Mouse (Mus musculus): ENCODE data around the gene Trmt1. TPM values are rescaled to one million over a fixed set of nuclear protein-coding genes. Genes with fewer than 3 reads are reported as not detected.

Trmt1 gene
- polyA plus RNA-seq, 1 experiment from 2014 or later = 62.1 TPM

Other genes with a start within 250 kb of the Trmt1 start
- gene Ier2, start 23.5 kb upstream of the Trmt1 start, polyA plus RNA-seq (2014; fragmentation: Nextera tagmentation; extraction: Ambion mirVana) = 17.4 and 20.1 TPM in 2 replicates
- 17.8 and 18.1 TPM in 2 replicates for gene Nacc1, start 1.6 kb downstream of the Trmt1 start, polyA plus RNA-seq (2014; fragmentation: Nextera tagmentation; extraction: Ambion mirVana)
- gene Lyl1, start 15.2 kb downstream of the Trmt1 start, polyA plus RNA-seq (2014; fragmentation: Nextera tagmentation; extraction: Ambion mirVana) = 3.8 and 5.1 TPM in 2 replicates
- gene G430095P16Rik, start 36.7 kb downstream of the Trmt1 start, polyA plus RNA-seq (2014; fragmentation: Nextera tagmentation; extraction: Ambion mirVana) = 0.55 and 0.71 TPM in 2 replicates
- 78.8 and 82.4 TPM in 2 replicates for gene Nfix, start 114.0 kb downstream of the Trmt1 start, polyA plus RNA-seq (2014; fragmentation: Nextera tagmentation; extraction: Ambion mirVana)
- gene Dand5, start 136.5 kb downstream of the Trmt1 start, polyA plus RNA-seq (2014; fragmentation: Nextera tagmentation; extraction: Ambion mirVana) = 13.5 and 14.6 TPM in 2 replicates
- gene Gadd45gip1, start 145.2 kb downstream of the Trmt1 start, polyA plus RNA-seq (2014; fragmentation: Nextera tagmentation; extraction: Ambion mirVana) = 35.0 and 37.4 TPM in 2 replicates
- 75.7 and 81.1 TPM in 2 replicates for gene Rad23a, start 154.4 kb downstream of the Trmt1 start, polyA plus RNA-seq (2014; fragmentation: Nextera tagmentation; extraction: Ambion mirVana)
- 574 and 709 TPM in 2 replicates for gene Calr, start 160.6 kb downstream of the Trmt1 start, polyA plus RNA-seq (2014; fragmentation: Nextera tagmentation; extraction: Ambion mirVana)
- gene Farsa, start 170.7 kb downstream of the Trmt1 start, polyA plus RNA-seq (2014; fragmentation: Nextera tagmentation; extraction: Ambion mirVana) = 87.8 and 93.4 TPM in 2 replicates
- 27.7 and 32.5 TPM in 2 replicates for gene Syce2, start 185.8 kb downstream of the Trmt1 start, polyA plus RNA-seq (2014; fragmentation: Nextera tagmentation; extraction: Ambion mirVana)
- gene Gcdh, start 207.6 kb downstream of the Trmt1 start, polyA plus RNA-seq (2014; fragmentation: Nextera tagmentation; extraction: Ambion mirVana) = 25.6 and 29.8 TPM in 2 replicates
- gene Klf1, start 215.6 kb downstream of the Trmt1 start, polyA plus RNA-seq (2014; fragmentation: Nextera tagmentation; extraction: Ambion mirVana) = 0.70 and 0.91 TPM in 2 replicates
- 3.3 and 6.0 TPM in 2 replicates for gene Dnase2a, start 222.3 kb downstream of the Trmt1 start, polyA plus RNA-seq (2014; fragmentation: Nextera tagmentation; extraction: Ambion mirVana)